Mouse (Mus musculus): ENCODE results near the gene Fem1a. TPM values are rescaled to one million over a fixed set of nuclear protein-coding genes. Genes with fewer than 3 reads are reported as not detected.

Fem1a gene
- polyA plus RNA-seq, 1 experiment from 2014 or later, result 18.9 TPM

GRCm38 (mm10) chr17:56298238-56298637 lies 41.6 kb downstream of the Fem1a start:
- Histone ChIP-seq H3K9ac (no peak overlapping the region), H3K4me3 (no peak overlapping the region), H3K9me3 (no peaks in the 10 kb centered on the region), H3K36me3 (no peaks in the 10 kb centered on the region), H3K27ac (no peak overlapping the region), H3K27me3 (peaks cover 4% of the 10 kb centered on the region; the same call in 1 of the 2 replicates), H3K4me2 (no peak overlapping the region), H3K4me1 (replicated peaks) (peaks cover 7% of the 10 kb centered on the region)
- ATAC-seq (ENCODE audit: low FRiP score), result no peak
- WGBS, result 100% methylated on average over 1 of the region's 1 CpGs

GRCm38 (mm10) chr17:56300186-56300585 lies 43.6 kb downstream of the Fem1a start, which contains the start of gene Arrdc5:
Gene Arrdc5, minus strand, starts transcription at chr17:56300286.
- ATAC-seq (ENCODE audit: low FRiP score), result no peak
- H3K4me2 ChIP-seq, result no peak within 1 kb of the TSS
- H3K9ac ChIP-seq, result no peak within 1 kb of the TSS
- H3K27ac ChIP-seq, result no peak within 1 kb of the TSS
- peaks cover 20% of the 10 kb centered on the region for H3K4me1 ChIP-seq (replicated peaks)
- 93% methylated on average over 9 of the region's 9 CpGs for WGBS
- H3K4me3 ChIP-seq, result no peak within 1 kb of the TSS
- no peaks in the 10 kb centered on the region for H3K9me3 ChIP-seq
- H3K36me3 ChIP-seq, result no peaks in the 10 kb centered on the region
- H3K27me3 ChIP-seq, result peaks cover 7% of the 10 kb centered on the region; the same call in 1 of the 2 replicates

GRCm38 (mm10) chr17:56302363-56302996 lies 45.9 kb downstream of the Fem1a start:
- peak overlapping the region; percentile 87 for H3K4me2 ChIP-seq
- no peak overlapping the region for H3K9ac ChIP-seq
- H3K4me1 ChIP-seq (replicated peaks), result peaks cover 36% of the 10 kb centered on the region
- WGBS, result 25% methylated on average over 13 of the region's 13 CpGs
- no peak overlapping the region for H3K27ac ChIP-seq
- no peaks in the 10 kb centered on the region for H3K36me3 ChIP-seq
- H3K9me3 ChIP-seq, result no peaks in the 10 kb centered on the region
- peaks cover 7% of the 10 kb centered on the region; the same call in 1 of the 2 replicates for H3K27me3 ChIP-seq
- no peak for ATAC-seq (ENCODE audit: low FRiP score)
- no peak overlapping the region for H3K4me3 ChIP-seq

- no peaks in the 10 kb centered on the region for H3K36me3 ChIP-seq
- H3K9me3 ChIP-seq, result no peaks in the 10 kb centered on the region
- H3K9ac ChIP-seq, result peak within 1 kb of the TSS; percentile 74
- peak; percentile 45 for ATAC-seq (ENCODE audit: low FRiP score)
- 0 out of 2 replicates have a peak within 1 kb of the TSS, but pooled peaks have one; percentile 30 for H3K27ac ChIP-seq
- under 1% methylated on average over 43 of the region's 43 CpGs for WGBS
- H3K4me2 ChIP-seq, result peak within 1 kb of the TSS; percentile 87
- H3K27me3 ChIP-seq, result peaks cover 7% of the 10 kb centered on the region; the same call in 1 of the 2 replicates
- peak within 1 kb of the TSS; percentile 74 for H3K4me3 ChIP-seq
- H3K4me1 ChIP-seq (replicated peaks), result peaks cover 39% of the 10 kb centered on the region
Measured at GRCm38 (mm10) chr17:56303160-56303846, 46.7 kb downstream of the Fem1a start, which contains the start of gene Uhrf1. Gene Uhrf1, plus strand, starts transcription at chr17:56303321.

- H3K36me3 ChIP-seq, result no peaks in the 10 kb centered on the region
- H3K27me3 ChIP-seq, result peaks cover 7% of the 10 kb centered on the region; the same call in 1 of the 2 replicates
- peak; percentile 95 for ATAC-seq (ENCODE audit: low FRiP score)
- H3K4me2 ChIP-seq, result peak overlapping the region; percentile 87
- peak overlapping the region; percentile 74 for H3K4me3 ChIP-seq
- H3K4me1 ChIP-seq (replicated peaks), result peaks cover 39% of the 10 kb centered on the region
- peak overlapping the region; percentile 74 for H3K9ac ChIP-seq
- H3K9me3 ChIP-seq, result no peaks in the 10 kb centered on the region
- 0 out of 2 replicates have a peak overlapping the region, but pooled peaks have one; percentile 30 for H3K27ac ChIP-seq
- under 1% methylated on average over 68 of the region's 68 CpGs for WGBS
Measured at GRCm38 (mm10) chr17:56303847-56304586, 47.4 kb downstream of the Fem1a start.

GRCm38 (mm10) chr17:56304718-56305117 lies 48.1 kb downstream of the Fem1a start:
- Histone ChIP-seq H3K36me3 (peaks cover 5% of the 10 kb centered on the region; the same call in 1 of the 2 replicates), H3K4me3 (peak overlapping the region; percentile 74), H3K27ac (no peak overlapping the region), H3K4me1 (replicated peaks) (peaks cover 39% of the 10 kb centered on the region), H3K4me2 (peak overlapping the region; percentile 87), H3K9me3 (no peaks in the 10 kb centered on the region), H3K9ac (peak overlapping the region; percentile 74), H3K27me3 (peaks cover 7% of the 10 kb centered on the region; the same call in 1 of the 2 replicates)
- ATAC-seq (ENCODE audit: low FRiP score), result no peak
- 15% methylated on average over 11 of the region's 11 CpGs for WGBS

GRCm38 (mm10) chr17:56305156-56305555 lies 48.5 kb downstream of the Fem1a start:
- Histone ChIP-seq H3K27me3 (peaks cover 7% of the 10 kb centered on the region; the same call in 1 of the 2 replicates), H3K4me3 (peak overlapping the region; percentile 74), H3K4me2 (peak overlapping the region; percentile 87), H3K36me3 (peaks cover 7% of the 10 kb centered on the region; the same call in 1 of the 2 replicates), H3K4me1 (replicated peaks) (peaks cover 39% of the 10 kb centered on the region), H3K9me3 (no peaks in the 10 kb centered on the region), H3K27ac (no peak overlapping the region), H3K9ac (peak overlapping the region; percentile 74)
- WGBS, result 31% methylated on average over 9 of the region's 9 CpGs
- no peak for ATAC-seq (ENCODE audit: low FRiP score)

GRCm38 (mm10) chr17:56305826-56306225 lies 49.2 kb downstream of the Fem1a start:
- WGBS, result 77% methylated on average over 8 of the region's 8 CpGs
- H3K9me3 ChIP-seq, result no peaks in the 10 kb centered on the region
- no peak overlapping the region for H3K27ac ChIP-seq
- H3K4me1 ChIP-seq (replicated peaks), result peaks cover 39% of the 10 kb centered on the region
- peaks cover 7% of the 10 kb centered on the region; the same call in 1 of the 2 replicates for H3K27me3 ChIP-seq
- no peak overlapping the region for H3K4me3 ChIP-seq
- peaks cover 7% of the 10 kb centered on the region; the same call in 1 of the 2 replicates for H3K36me3 ChIP-seq
- no peak overlapping the region for H3K9ac ChIP-seq
- no peak for ATAC-seq (ENCODE audit: low FRiP score)
- peak overlapping the region; percentile 87; the same call in 1 of the 2 replicates for H3K4me2 ChIP-seq

GRCm38 (mm10) chr17:56308088-56308487 lies 51.5 kb downstream of the Fem1a start:
- Histone ChIP-seq H3K27me3 (peaks cover 5% of the 10 kb centered on the region; the same call in 1 of the 2 replicates), H3K4me3 (no peak overlapping the region), H3K9ac (no peak overlapping the region), H3K4me1 (replicated peaks) (peaks cover 34% of the 10 kb centered on the region), H3K36me3 (peaks cover 7% of the 10 kb centered on the region; the same call in 1 of the 2 replicates), H3K9me3 (no peaks in the 10 kb centered on the region), H3K27ac (no peak overlapping the region), H3K4me2 (no peak overlapping the region)
- no peak for ATAC-seq (ENCODE audit: low FRiP score)
- 90% methylated on average over 6 of the region's 6 CpGs for WGBS

- H3K9me3 ChIP-seq, result no peaks in the 10 kb centered on the region
- H3K27me3 ChIP-seq, result no peaks in the 10 kb centered on the region
- no peak for ATAC-seq (ENCODE audit: low FRiP score)
- H3K4me2 ChIP-seq, result no peak overlapping the region
- H3K27ac ChIP-seq, result no peak overlapping the region
- H3K4me3 ChIP-seq, result no peak overlapping the region
- peaks cover 7% of the 10 kb centered on the region; the same call in 1 of the 2 replicates for H3K36me3 ChIP-seq
- WGBS, result 91% methylated on average over 15 of the region's 15 CpGs
- H3K9ac ChIP-seq, result no peak overlapping the region
- peaks cover 27% of the 10 kb centered on the region for H3K4me1 ChIP-seq (replicated peaks)
Measured at GRCm38 (mm10) chr17:56309191-56309945, 52.8 kb downstream of the Fem1a start.
